Mouse (Mus musculus) lung, postnatal 0 days (tissue): ENCODE measurements around the gene Fndc3b.

Source experiments
- CTCF ChIP-seq: IDR thresholded peaks from 2 replicates; pipeline ENCODE4 v1.5.1; 2016; ENCODE audit warnings: antibody characterized with exemption, mild to moderate bottlenecking
- EP300 ChIP-seq: IDR thresholded peaks from 2 replicates; pipeline ENCODE4 v1.6.1; 2016; ENCODE audit warnings: antibody characterized with exemption, mild to moderate bottlenecking, control low read depth

GRCm38 (mm10) chr3:27649316-27649715 is 61.8 kb downstream of the Fndc3b start:
- TF ChIP-seq CTCF: no peak
- peak; percentile 86; the same call in 1 of the 2 replicates for TF ChIP-seq EP300
